In the genomic region with DNA sequence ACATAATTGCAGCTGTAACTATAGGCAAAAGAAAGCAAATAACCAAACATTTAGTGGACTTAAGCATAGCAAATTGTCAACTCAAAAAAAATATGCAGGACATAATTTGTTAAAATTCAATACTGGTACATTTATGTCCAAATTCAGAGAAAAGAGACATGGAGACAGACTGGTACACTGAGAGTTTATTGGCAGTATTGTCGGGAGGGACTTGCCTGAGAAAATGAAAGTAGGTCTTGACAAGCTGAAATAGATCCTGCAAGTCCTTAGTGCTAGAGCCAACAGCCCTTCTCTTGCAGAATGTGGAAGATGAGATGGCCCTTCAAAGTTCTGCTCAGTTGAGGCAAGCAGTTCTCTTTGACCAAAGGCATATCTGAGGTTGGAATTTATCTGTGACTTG, we compare ENCODE assay signal across 24 mouse cellular contexts.
DNase-seq lines count a peak whose midpoint lies in the region; ATAC-seq and TF ChIP-seq lines count a peak whose summit lies in the region.
"Had no signal": no experiment of that assay in that cellular context is flagged by ENCODE, and none has a peak within 500 bp of the region (broad histone marks: within the 10 kb centered on the region; RNA-seq: fewer than 3 reads in every experiment).

No protein-coding gene starts in this region.

- H3K9me3 ChIP-seq in midbrain, postnatal 0 days (ENCODE audit: low read length), result no peaks in the 10 kb centered on the region
- H3K9me3 ChIP-seq: embryonic facial prominence, embryonic 13.5 days; embryonic facial prominence, embryonic 15.5 days; forebrain, embryonic 13.5 days; forebrain, embryonic 15.5 days had no signal

- no peaks in the 10 kb centered on the region for H3K36me3 ChIP-seq in midbrain, postnatal 0 days (ENCODE audit: insufficient read depth, low read length)
- H3K36me3 ChIP-seq: embryonic facial prominence, embryonic 13.5 days; embryonic facial prominence, embryonic 15.5 days; forebrain, embryonic 15.5 days had no signal

- H3K4me3 ChIP-seq in gastrocnemius, adult 2 months, result 0 out of 2 replicates have a peak overlapping the region, but pooled peaks have one; percentile 21
- no peak overlapping the region for H3K4me3 ChIP-seq in embryonic fibroblast, embryonic 13.5 days (ENCODE audit: insufficient read depth, low read length)
- no peak overlapping the region for H3K4me3 ChIP-seq in midbrain, postnatal 0 days (ENCODE audit: low read depth, low read length)
- H3K4me3 ChIP-seq: embryonic facial prominence, embryonic 13.5 days; embryonic facial prominence, embryonic 15.5 days; forebrain, embryonic 13.5 days; forebrain, embryonic 15.5 days had no signal

- WGBS in midbrain, postnatal 0 days, result 86% methylated on average over 1 of the region's 1 CpGs

- no peak overlapping the region for H3K9ac ChIP-seq in midbrain, postnatal 0 days (replicated peaks; ENCODE audit: low read length, poor library complexity, severe bottlenecking)
- H3K9ac ChIP-seq: embryonic facial prominence, embryonic 13.5 days; embryonic facial prominence, embryonic 15.5 days; forebrain, embryonic 13.5 days; forebrain, embryonic 15.5 days; forebrain, postnatal 0 days had no signal

- H3K4me2 ChIP-seq in midbrain, postnatal 0 days (ENCODE audit: low read depth, low read length, poor library complexity, severe bottlenecking), result no peak overlapping the region
- H3K4me2 ChIP-seq: embryonic facial prominence, embryonic 13.5 days; embryonic facial prominence, embryonic 15.5 days; forebrain, embryonic 13.5 days; forebrain, embryonic 15.5 days had no signal

- peaks cover 16% of the 10 kb centered on the region for H3K4me1 ChIP-seq in embryonic fibroblast, embryonic 13.5 days (ENCODE audit: control insufficient read depth, insufficient read depth, low read length)
- no peaks in the 10 kb centered on the region for H3K4me1 ChIP-seq in midbrain, postnatal 0 days (ENCODE audit: insufficient read depth, low read length)
- H3K4me1 ChIP-seq: embryonic facial prominence, embryonic 15.5 days; forebrain, embryonic 13.5 days; forebrain, embryonic 15.5 days had no signal

- intact Hi-C loops in gastrocnemius, adult 2 months (cut with DNase I), result no loop called here

- TF ChIP-seq POLR2A in embryonic fibroblast, embryonic 13.5 days (IDR thresholded peaks at IDR 0.05; ENCODE audit: low read depth, low read length), result no peak

- TF ChIP-seq CTCF in gastrocnemius, adult 2 months (IDR thresholded peaks at IDR 0.05), result no peak
- TF ChIP-seq CTCF in embryonic fibroblast, embryonic 13.5 days (IDR thresholded peaks at IDR 0.05; ENCODE audit: borderline replicate concordance, insufficient read depth, low read length), result no peak
- TF ChIP-seq CTCF in midbrain, postnatal 0 days (IDR thresholded peaks at IDR 0.05), result no peak

- ATAC-seq in megakaryocyte-erythroid progenitor cell, adult 5-6 weeks (replicated peaks; ENCODE audit: low FRiP score, low TSS enrichment, poor library complexity, severe bottlenecking), result 0 out of 2 replicates have a peak, but pooled peaks have one; percentile 15
- no peak for ATAC-seq in midbrain, postnatal 0 days (ENCODE audit: low FRiP score)
- ATAC-seq: activated CD4-positive, CD25-positive, alpha-beta regulatory T cell, adult 4 months; forebrain, embryonic 13.5 days; forebrain, embryonic 15.5 days; forebrain, postnatal 0 days had no signal

- no peak for DNase-seq in gastrocnemius, adult 2 months
- no peak for DNase-seq in gastrocnemius, postnatal 10 days
- no peak for DNase-seq in c-Kit-positive CD71-positive TER-119-positive erythroid progenitor cells, embryonic 14.5 days (ENCODE audit: low spot score)
- no peak for DNase-seq in midbrain, postnatal 0 days (ENCODE audit: low spot score)
- DNase-seq in urinary bladder, postnatal 10 days (ENCODE audit: low spot score), result no peak
- DNase-seq: adrenal gland, adult 8-10 months; adrenal gland, postnatal 14 days; adrenal gland, postnatal 36 days; cerebellum, adult 11 months; cerebellum, adult 18-20 months; cerebellum, adult 8-10 months; cerebellum, adult 9-11 months; cerebellum, postnatal 14 days; cerebellum, postnatal 36 days; embryo, embryonic 11 days; forebrain, postnatal 0 days had no signal

- H3K27me3 ChIP-seq in midbrain, postnatal 0 days (ENCODE audit: insufficient read depth, low read length), result no peaks in the 10 kb centered on the region
- H3K27me3 ChIP-seq: embryonic facial prominence, embryonic 13.5 days; embryonic facial prominence, embryonic 15.5 days; forebrain, embryonic 13.5 days; forebrain, embryonic 15.5 days; Patski had no signal

- peak overlapping the region; percentile 8; the same call in 1 of the 2 replicates for H3K27ac ChIP-seq in gastrocnemius, adult 2 months
- peak overlapping the region; percentile 85 for H3K27ac ChIP-seq in embryonic fibroblast, embryonic 13.5 days (ENCODE audit: insufficient read depth, low read length)
- H3K27ac ChIP-seq in midbrain, postnatal 0 days (ENCODE audit: low read depth, low read length), result no peak overlapping the region
- H3K27ac ChIP-seq: embryonic facial prominence, embryonic 13.5 days; embryonic facial prominence, embryonic 15.5 days; forebrain, embryonic 13.5 days; forebrain, embryonic 15.5 days had no signal
